Mouse (Mus musculus) CD4-positive, CD25-positive, alpha-beta regulatory T cell, adult 2 months (primary cell): ENCODE results near the gene Slc34a1.

Source experiments
- DNase-seq: peaks from one replicate; pipeline ENCODE4 v3.0.0-alpha.2; 2012; ENCODE audit warnings: low read depth, low spot score

Slc34a1 gene

DNA sequence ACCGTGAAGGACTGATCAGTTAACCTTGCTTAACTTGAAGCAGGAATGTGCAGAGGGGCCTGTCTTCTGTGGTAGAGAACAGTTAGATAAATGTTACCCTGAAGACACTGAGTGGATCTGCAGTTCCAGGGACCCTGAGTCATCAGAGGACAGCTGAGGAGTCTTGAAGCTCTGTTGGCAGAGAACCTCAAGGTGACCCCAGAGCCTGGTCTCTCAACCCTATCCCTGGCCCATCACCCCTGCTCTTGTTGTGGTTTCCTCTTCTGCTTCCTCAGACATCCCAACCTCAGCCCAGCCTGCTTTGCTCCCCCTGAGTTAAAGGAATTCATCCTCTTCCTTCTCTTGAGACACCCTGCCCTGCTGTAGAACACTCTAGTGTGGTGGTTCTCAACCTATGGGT is at the start of gene Slc34a1:
TSS of gene Slc34a1 (plus strand) at position 100 of the 400 bp plus-strand sequence.
- no peak for DNase-seq

DNA sequence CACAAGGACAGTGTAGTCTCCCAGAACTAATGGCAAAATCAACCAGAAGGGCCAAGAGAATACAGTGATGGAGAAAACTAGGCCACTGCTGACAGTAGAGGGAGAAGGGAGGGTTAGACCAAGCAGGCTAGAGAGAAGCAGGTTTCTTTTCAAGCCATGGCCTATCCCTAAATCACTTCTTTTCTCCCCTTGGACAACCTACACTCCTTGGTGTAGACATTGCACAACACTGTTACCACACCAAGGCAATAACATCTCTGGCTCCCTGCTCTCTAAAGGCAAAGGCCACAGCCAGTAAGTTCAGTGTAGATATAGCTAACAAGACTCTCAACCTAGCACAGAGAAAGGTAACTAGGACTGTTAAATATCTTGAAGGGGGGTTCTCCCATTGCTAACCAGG is 36.8 kb upstream of the Slc34a1 start:
- DNase-seq = no peak

DNA sequence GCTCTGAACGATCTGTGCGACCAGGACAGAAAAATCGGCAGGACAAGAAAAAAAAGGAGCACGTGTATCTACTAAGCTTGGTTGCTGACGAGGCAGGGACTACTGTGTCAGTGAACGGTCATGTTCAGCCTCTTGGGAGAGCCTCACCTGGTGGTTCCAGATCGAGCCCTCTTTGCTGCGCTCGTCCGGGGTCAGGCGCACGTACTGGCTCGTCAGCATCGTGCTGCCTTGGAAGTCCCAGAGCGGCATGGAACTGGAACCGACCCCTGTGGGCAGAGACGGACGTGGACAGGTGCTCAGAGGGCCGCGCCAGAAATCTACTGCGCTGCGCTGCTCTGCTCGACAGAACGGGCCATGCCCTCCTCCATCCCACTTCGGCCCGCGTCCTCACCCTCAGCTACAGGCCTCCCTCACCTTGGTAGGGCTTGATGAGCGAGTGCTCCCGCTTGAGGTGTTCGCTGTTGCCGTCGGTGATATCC is 36.0 kb upstream of the Slc34a1 start:
- no peak for DNase-seq

- peak; percentile 96 for DNase-seq
Observed at GRCm38 (mm10) chr13:55362453-55363060, 35.4 kb upstream of the Slc34a1 start, which contains the start of gene Lman2. Gene Lman2, minus strand, starts transcription at chr13:55362783.

DNA sequence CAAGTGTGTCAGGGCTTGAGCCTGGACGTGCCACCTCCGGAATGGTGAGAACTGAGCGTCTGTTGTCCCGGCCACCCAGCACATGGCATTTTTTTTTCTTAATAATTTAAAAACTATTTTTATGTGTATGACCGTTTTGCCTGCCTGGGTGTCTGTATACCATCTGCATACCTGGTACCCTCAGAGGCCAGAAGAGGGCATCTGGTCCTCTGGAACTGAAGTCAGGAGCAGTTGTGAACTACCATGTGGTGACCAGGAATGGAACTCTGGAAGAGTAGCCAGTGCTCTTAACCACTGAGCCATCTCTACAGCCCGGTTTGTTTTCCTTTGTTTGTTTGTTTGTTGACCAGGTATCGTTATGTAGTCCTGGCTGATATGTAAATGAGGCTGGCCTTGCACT is 29.6 kb upstream of the Slc34a1 start:
- no peak for DNase-seq

DNA sequence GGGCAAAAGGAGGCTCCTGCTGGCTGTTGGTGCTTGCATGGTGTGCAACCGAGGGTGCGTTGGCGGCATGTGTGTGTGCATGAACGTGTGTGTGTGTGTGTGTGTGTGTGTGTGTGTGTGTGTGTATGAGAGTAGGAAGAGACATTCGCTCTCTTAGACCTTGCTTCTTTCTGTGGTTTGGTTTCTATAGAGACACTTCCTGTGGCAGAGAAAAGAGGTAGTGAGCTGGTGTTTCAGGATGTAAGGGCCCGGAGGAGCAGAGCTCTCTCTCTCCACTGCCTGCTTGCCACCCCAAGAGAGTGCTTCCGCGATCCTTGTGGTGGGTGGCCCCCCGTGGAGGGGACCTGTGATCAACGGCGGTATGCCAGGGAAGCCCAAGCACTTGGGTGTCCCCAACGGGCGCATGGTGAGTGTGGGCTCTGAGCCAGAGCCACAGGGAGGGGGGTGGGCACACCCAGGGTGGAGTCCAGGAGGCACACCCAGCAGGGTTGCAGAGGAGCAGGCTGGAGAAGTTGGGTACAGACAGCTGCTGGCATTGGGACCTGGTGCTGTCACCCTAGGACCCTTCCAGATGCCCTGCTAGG is 28.4 kb upstream of the Slc34a1 start, which contains the start of gene Rgs14:
TSS of gene Rgs14 (plus strand) at position 202 of the 584 bp plus-strand sequence.
- peak; percentile 84 for DNase-seq

DNA sequence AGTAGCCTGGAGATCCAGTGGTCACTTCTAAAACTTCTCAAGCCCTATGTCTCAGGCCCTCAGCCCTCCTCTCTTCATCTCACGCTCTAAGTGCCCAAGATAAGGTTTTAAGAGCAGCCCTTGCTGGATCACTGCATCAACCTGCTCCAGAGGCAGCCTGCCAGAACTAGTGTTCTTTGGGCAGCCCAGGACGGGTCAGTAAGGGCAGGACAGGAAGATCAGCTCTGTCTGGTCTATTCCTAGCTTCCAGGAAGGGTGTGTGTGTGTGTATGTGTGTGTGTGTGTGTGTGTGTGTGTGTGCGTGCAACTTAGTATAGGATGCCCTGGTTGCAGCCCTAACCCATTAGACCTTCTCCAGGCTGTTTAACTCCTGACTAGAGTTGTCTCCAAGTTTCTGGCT is 27.8 kb upstream of the Slc34a1 start:
- no peak for DNase-seq

GRCm38 (mm10) chr13:55371007-55371681 is 26.8 kb upstream of the Slc34a1 start:
- DNase-seq = no peak

- no peak for DNase-seq
Observed at GRCm38 (mm10) chr13:55371740-55372139, 26.2 kb upstream of the Slc34a1 start.

DNA sequence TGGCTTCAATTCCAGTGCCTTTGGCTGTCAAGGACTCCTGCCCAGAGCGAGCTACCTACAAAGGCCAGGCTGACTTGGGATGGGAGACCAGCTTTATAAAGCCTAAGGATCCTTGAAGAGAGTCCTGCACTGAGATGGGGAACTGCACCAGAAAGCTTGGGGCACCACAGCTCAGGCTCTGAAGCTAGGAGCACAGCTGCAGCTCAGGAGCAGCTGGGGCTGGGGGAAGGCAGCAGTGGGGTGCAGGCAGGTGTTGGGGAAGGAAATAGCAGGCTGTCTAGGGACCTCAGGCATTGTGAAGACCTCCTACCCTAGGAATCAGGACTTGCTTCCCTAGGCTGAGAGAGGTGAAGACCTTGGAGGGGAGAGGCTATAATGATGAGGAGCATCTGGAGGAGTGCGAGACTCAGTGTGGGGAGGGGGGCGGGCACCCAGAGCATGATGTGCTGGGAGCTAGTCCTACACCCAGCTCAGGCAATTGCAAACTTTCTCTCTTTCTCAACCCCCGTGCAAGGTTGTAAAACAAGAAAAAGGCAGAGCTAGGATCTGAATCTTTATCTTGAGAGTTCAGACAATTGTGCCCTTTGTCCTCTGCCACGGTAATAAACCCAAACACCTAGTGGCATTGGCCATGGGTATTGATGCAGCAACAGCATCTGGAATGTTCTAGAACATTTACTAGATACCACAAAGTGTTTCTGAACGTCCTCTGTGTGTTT is 23.6 kb upstream of the Slc34a1 start:
- DNase-seq = no peak

DNA sequence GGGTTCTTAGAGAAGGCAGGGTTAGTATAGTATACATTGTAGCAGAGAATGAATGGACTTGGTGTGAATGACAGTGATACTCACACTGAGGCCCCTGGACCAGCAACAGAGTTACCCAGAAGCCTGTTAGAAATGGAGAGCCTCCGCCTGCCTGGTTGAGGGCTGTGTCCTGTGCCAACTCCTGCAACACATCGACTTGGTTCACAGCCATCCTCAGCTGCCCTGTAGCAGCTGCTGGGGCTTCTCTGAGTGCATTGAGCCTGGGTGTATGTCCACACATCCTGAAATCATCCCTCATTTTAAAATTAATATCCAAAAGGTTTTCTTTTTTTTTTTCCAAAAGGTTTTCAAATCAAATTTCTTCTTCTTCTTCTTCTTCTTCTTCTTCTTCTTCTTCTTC is 22.1 kb upstream of the Slc34a1 start:
- no peak for DNase-seq

DNA sequence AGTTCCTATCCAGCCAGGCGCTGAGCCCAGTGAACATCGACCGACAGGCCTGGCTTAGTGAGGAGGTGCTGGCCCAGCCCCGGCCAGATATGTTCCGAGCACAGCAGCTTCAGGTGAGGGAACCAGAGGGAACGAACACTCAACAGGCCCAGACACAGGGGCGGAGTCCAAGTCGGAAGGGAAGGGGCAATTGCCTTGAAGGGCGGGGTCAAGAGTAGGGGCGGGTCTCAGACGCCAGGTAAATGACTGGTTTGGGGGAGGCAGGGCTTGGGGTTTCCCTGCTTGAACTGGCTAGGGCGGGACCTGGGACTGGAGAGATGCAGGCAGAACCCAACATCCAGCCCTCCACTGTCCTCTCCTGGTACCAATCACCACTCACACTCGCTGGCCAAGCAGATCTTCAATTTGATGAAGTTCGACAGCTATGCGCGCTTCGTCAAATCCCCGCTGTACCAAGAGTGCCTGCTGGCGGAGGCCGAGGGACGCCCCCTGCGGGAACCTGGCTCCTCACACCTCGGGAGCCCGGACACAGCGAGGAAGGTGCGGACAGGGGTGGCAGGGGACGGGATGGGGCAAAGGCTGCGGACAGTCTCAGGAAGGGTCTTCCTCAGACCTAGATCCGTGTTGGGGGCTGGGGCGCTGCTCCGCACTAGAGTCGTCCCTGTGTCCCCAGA is 18.9 kb upstream of the Slc34a1 start:
- DNase-seq = no peak

DNA sequence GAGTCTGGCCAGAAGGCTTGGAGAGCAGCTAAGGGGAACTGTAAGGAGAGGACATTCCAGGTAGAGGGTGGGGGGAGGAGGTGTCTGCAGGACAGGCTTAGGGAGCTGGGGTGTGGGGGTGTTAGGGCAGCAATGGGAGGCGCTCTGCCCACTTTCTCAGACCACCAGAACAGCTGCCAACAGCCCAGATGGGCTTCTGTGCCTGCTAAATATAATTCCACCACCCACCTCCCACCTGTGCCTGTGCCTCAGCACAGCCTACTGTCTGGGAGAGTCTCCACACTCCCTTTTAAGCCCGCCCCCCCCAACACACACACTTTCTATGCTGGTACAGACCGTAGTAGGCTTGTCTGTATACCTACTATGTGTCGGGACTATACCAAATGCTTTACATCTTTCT is 16.2 kb upstream of the Slc34a1 start:
- no peak for DNase-seq

- DNase-seq = no peak
Observed at GRCm38 (mm10) chr13:55390644-55391043, 7.3 kb upstream of the Slc34a1 start.

- DNase-seq = no peak
Observed at GRCm38 (mm10) chr13:55391626-55392029, 6.4 kb upstream of the Slc34a1 start.

DNA sequence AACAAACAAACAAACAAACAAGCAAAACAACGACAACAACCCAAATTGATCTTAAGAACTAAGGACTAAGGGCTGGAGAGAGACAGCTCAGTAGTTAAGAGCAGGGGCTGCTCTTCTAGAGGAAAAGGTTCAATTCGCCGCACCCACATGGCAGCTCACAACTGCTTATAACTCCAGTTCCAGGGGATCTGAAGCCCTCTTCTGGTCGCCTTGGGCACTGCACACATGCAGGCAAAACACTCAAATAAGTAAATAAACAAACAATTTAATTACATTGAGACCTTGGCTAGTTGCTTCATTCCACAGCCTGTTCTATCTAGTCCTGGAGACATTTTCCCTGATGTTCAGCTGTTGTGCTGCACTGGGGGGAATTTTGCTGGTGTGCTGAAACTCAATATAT is 5.1 kb upstream of the Slc34a1 start:
- peak; percentile 65 for DNase-seq

DNA sequence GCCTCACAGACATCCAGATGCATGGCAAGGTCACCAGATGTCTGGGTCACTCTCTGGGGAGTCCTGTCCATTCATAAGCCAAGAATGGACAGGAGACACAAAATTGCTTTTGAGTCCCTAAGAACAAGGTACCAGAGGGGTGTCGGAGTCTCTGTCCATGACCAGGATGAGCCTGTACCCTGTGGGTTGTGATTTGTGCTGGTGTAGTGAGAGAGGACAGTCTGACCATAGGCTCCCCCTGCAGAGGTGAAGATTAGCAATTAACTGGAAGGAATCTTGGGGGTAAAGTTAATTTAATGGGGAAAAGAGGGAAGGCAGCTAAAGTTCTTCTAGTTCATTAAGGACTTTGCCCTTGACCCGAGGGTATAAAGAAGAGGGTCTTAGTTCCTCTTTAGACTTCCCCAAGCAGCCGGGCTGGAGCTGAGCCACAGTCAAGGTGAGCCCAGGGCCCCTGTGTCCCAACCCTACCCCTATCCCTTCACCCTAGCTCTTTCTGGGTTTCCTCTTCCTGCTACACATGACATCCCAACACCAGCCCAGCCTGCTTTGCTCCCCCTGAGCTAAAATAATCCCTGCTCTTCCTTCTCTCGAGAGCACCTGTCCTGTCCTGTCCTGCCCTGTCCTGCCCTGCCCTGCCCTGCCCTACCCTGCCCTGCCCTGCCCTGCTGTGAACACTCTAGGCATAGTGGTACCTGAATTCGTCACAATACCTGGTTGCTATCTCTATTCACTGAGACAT is 1.5 kb downstream of the Slc34a1 start:
- DNase-seq = no peak

DNA sequence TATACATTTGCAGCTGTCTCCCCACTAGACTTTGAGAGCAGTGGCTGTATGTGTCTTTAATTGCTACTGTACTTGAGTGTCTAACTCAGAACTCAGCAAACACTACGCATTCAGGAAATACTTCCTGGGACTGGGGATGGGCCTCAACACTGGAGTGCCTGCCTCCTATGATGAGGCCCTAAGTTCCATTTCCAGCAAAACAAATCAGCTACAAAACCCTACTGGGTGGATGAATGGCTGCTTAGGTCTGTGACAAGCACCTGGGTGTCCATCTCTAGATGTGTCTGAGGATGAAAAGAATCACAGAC is 2.0 kb downstream of the Slc34a1 start:
- no peak for DNase-seq

GRCm38 (mm10) chr13:55403266-55403665 is 5.3 kb downstream of the Slc34a1 start:
- no peak for DNase-seq

- DNase-seq = no peak
Observed at GRCm38 (mm10) chr13:55403935-55404852, 6.2 kb downstream of the Slc34a1 start.
